Mouse (Mus musculus) ES-E14 (cell line): Measurements from ENCODE around the gene Itga9.

Experiments used
- HCFC1 ChIP-seq: IDR thresholded peaks from 2 replicates; pipeline ENCODE4 v1.6.1; 2012; ENCODE audit warnings: low read length, inconsistent platforms, borderline replicate concordance; ENCODE audit not compliant: insufficient read depth
- MAFK ChIP-seq: IDR thresholded peaks from 2 replicates; pipeline ENCODE4 v1.6.1; 2014; ENCODE audit warnings: mild to moderate bottlenecking, low read depth, low read length, inconsistent platforms; ENCODE audit not compliant: insufficient read depth
- ZC3H11A ChIP-seq: IDR thresholded peaks from 2 replicates; pipeline ENCODE4 v1.6.1; 2012; ENCODE audit warnings: low read depth, mild to moderate bottlenecking, inconsistent platforms, low read length, borderline replicate concordance

DNA sequence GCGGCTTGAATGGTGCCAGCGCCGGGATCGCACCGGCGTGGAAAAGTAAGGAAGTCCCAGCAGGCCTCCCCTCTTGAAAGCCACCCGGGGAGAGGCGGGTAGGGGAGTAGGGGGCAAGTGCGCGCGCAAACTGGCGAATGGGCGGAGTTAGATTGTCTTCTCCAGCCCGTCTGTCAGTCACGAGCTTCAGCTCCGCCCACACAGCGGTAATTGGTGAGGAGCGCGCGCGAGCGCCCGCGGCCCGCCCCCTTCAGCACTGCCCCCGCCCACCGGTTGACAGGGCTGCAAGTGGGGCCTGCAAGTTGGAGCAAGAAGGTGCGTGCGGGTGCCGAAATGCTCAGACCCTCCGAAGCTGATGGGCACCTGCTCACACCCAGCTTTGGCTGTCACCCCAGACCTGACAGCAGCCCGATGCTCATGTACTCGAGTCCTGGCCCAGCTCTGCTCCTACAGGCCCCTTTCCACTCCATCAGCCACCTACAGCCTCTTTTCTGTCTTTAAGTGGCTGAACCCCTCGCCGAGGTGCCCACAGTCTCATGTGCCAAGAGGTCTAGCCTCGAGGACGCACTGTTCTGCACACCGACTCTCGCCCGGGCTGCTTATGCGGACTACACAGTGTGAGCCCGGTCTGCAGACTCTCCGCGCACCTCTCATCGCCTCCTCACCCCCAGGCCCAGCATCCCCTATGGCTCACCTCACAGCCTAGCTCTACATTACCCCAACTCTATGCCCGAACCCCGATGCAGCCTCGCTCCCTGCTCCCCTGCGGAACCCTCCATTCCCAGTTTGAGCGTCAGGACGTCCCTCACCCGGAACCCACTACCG lies 319.0 kb downstream of the Itga9 start:
- no peak for TF ChIP-seq MAFK
- no peak for TF ChIP-seq HCFC1
- no peak for TF ChIP-seq ZC3H11A
